Mouse (Mus musculus) forebrain, postnatal 0 days (tissue): ENCODE results near the gene Ccdc3. TPM values are rescaled to one million over a fixed set of nuclear protein-coding genes. Genes with fewer than 3 reads are reported as not detected.

Source experiments
- ATAC-seq: fragments of 200-750 bp; cut with Nextera tagmentation; 2 replicates; pipeline ENCODE4 v1.8.0; 2017; ENCODE audit warnings: mild to moderate bottlenecking, moderate library complexity
- DNase-seq: peaks from one replicate; pipeline ENCODE4 v3.0.0-alpha.2; 2015
- H3K27ac ChIP-seq: fragments of 300-500 bp; sonication (generic); 2 replicates; pipeline ENCODE4 v1.5.1; 2014; ENCODE audit warnings: low read depth, mild to moderate bottlenecking, antibody characterized with exemption, low read length, moderate library complexity, mixed read lengths
- H3K27me3 ChIP-seq: fragments of 300-500 bp; sonication (generic); 2 replicates; pipeline ENCODE4 v1.6.1; 2014; ENCODE audit warnings: mild to moderate bottlenecking, low read length, mixed read lengths; ENCODE audit not compliant: insufficient read depth
- H3K36me3 ChIP-seq: fragments of 300-500 bp; sonication (generic); 2 replicates; pipeline ENCODE4 v1.6.1; 2014; ENCODE audit warnings: mild to moderate bottlenecking, moderate library complexity; ENCODE audit not compliant: insufficient read depth
- H3K4me1 ChIP-seq: fragments of 300-500 bp; sonication (generic); 2 replicates; pipeline ENCODE4 v1.6.1; 2014; ENCODE audit warnings: antibody characterized with exemption; ENCODE audit not compliant: insufficient read depth
- H3K4me2 ChIP-seq: fragments of 300-500 bp; sonication (generic); 2 replicates; pipeline ENCODE4 v1.6.1; 2014; ENCODE audit warnings: low read depth, mild to moderate bottlenecking, moderate library complexity
- H3K4me3 ChIP-seq: fragments of 300-500 bp; sonication (generic); 2 replicates; pipeline ENCODE4 v1.5.1; 2014; ENCODE audit warnings: low read depth, low read length, mixed read lengths
- H3K9ac ChIP-seq: fragments of 300-500 bp; sonication (generic); 2 replicates; pipeline ENCODE4 v1.6.1; 2014; ENCODE audit warnings: mild to moderate bottlenecking
- H3K9me3 ChIP-seq: fragments of 300-500 bp; sonication (generic); 2 replicates; pipeline ENCODE4 v1.6.1; 2016; ENCODE audit warnings: low read length
- CTCF ChIP-seq: sonication (generic); IDR thresholded peaks from 2 replicates; pipeline ENCODE4 v1.5.1; 2016; ENCODE audit warnings: antibody characterized with exemption, control low read depth, low read depth
- WGBS: fragments of 180-500 bp; shearing (Covaris S2); extraction: QIAGEN DNeasy Blood & Tissue Kit; methylation state at CpG from one replicate; pipeline ENCODE4 v1.1.7; 2014; 5-methylcytosine and 5-hydroxymethylcytosine counted together
- polyA plus RNA-seq: library from polyadenylated mRNA; unstranded; fragments of >200 nt; fragmentation: Nextera tagmentation; extraction: Ambion mirVana; gene quantifications from 2 replicates; pipeline ENCODE4 v1.2.1, GENCODE M21; 2015
- total RNA-seq: library from RNA; depleted of rRNA; stranded (reverse); fragments of >200 nt; gene quantifications from 2 replicates; pipeline ENCODE4 v1.2.3, GENCODE M21; 2014

Ccdc3 gene
- total and polyA plus RNA-seq, 2 experiments from 2014 or later: 4.7 to 9.2 TPM

DNA sequence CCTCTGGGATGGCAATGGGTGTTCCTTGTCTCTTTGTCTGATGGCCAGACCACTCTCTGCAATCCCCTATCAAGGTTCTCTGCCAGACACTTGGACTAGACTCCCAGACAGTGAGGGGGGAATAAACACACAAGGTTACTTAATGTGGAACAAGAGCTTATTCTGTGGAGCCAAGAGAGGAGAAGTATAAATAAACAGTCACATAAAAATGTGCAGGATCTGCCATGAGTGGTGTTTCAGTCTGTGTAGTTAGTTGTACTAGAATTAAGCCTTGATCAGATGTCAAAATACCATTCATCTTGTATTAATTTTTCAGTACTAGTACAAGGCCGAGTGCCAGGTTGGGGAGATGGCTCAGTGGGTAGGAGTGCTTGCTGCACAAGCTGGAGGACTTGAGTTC lies 34.7 kb upstream of the Ccdc3 start:
- no peaks in the 10 kb centered on the region for H3K36me3 ChIP-seq
- H3K27ac ChIP-seq: no peak overlapping the region
- WGBS: 61% methylated on average over 1 of the region's 1 CpGs
- H3K9ac ChIP-seq: no peak overlapping the region
- no peak overlapping the region for H3K4me3 ChIP-seq
- H3K9me3 ChIP-seq: peaks cover 11% of the 10 kb centered on the region; the same call in 1 of the 2 replicates
- TF ChIP-seq CTCF: no peak
- H3K4me1 ChIP-seq: peaks cover 13% of the 10 kb centered on the region
- H3K27me3 ChIP-seq: no peaks in the 10 kb centered on the region
- DNase-seq (no peak), ATAC-seq (no peak)
- H3K4me2 ChIP-seq: no peak overlapping the region

DNA sequence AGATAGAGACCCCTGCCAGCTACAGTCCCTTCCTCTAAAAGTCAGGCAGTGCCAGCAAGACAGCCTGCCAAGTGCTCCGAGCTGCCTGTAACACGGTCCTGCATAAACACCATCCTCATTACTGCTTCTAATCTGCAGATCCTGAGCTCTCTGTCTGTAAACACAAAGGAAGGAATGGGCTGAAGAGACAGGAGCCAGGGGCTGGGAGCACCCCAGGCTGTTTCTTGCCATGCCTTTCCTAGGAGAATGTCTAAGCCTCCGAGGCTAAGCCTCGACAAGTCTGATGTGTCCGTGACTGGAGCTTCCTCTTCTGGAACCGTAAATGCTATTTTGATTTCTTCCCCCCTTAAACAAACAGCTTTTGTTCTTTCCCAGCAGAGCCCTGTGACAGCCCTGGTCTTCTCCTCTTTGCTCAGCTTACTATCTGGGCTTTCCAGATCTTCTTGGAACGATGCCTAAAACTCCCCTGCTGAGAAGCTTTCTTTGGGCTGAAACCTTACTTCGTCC lies 24.7 kb upstream of the Ccdc3 start:
- TF ChIP-seq CTCF: no peak
- H3K4me2 ChIP-seq: no peak overlapping the region
- no peak overlapping the region for H3K9ac ChIP-seq
- ATAC-seq (peak; percentile 75), DNase-seq (no peak)
- no peak overlapping the region for H3K4me3 ChIP-seq
- H3K27ac ChIP-seq: peak overlapping the region; percentile 46
- H3K36me3 ChIP-seq: no peaks in the 10 kb centered on the region
- WGBS: 12% methylated on average over 8 of the region's 8 CpGs
- H3K27me3 ChIP-seq: no peaks in the 10 kb centered on the region
- H3K4me1 ChIP-seq: peaks cover 15% of the 10 kb centered on the region
- no peaks in the 10 kb centered on the region for H3K9me3 ChIP-seq

DNA sequence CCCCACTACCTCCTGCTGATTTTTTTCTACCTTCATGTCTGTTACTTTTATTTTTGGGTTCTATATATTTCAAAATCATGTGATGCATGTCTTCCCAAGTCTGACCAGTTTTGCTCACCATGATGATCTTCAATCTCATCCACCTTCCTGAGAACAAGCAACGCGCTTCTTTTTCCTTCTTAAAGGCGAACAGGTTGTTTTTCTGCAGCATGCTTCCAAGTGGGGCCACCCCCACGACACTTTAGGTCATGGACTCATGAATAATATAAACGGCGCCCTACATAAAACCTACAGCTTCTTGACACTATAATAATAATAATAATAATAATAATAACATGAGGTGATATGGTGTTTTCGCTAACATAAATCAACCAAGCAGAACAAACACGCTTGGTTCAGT lies 23.2 kb upstream of the Ccdc3 start:
- H3K9me3 ChIP-seq: no peaks in the 10 kb centered on the region
- no peak overlapping the region for H3K27ac ChIP-seq
- no peak overlapping the region for H3K9ac ChIP-seq
- no peak for DNase-seq
- no peak overlapping the region for H3K4me3 ChIP-seq
- ATAC-seq: no peak
- no peak for TF ChIP-seq CTCF
- no peak overlapping the region for H3K4me2 ChIP-seq
- 93% methylated on average over 8 of the region's 8 CpGs for WGBS
- no peaks in the 10 kb centered on the region for H3K27me3 ChIP-seq
- H3K4me1 ChIP-seq: peaks cover 15% of the 10 kb centered on the region
- no peaks in the 10 kb centered on the region for H3K36me3 ChIP-seq

DNA sequence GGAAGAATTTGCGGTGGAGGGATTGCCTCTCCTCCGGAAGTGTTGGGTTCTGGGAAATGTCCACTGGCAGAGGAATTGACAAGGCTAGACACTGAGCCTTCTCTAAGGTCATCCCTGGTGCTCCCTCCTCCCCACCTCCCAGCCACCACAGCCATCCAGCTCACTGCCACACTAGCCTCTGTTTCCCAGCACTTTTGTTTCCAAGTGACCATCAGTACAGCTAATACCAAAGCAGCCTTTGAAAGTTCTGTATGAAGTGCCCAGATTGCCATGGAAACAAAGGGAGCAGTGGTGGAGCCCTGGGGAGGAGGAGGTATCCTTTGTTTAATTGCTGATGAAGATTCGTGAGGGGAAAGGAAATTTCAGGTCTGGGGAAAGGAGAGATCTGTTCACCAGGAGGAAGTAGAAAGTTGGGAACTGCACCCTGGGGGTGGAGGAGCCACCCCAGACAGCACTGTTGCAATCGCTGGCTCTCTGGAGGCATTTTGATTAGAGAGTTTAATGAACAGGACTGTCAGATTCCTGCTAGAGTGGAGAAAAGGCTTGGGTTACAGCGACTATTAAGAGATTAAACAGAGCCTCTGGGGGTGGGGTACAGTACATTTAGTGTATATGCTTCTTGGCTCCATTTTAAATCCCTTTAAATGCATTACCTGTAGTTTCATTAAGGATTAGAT lies 20.6 kb upstream of the Ccdc3 start:
- Histone ChIP-seq H3K27ac (peak overlapping the region; percentile 9; the same call in 1 of the 2 replicates), H3K4me1 (peaks cover 15% of the 10 kb centered on the region), H3K9me3 (no peaks in the 10 kb centered on the region), H3K36me3 (no peaks in the 10 kb centered on the region), H3K4me3 (no peak overlapping the region), H3K27me3 (no peaks in the 10 kb centered on the region), H3K4me2 (no peak overlapping the region), H3K9ac (no peak overlapping the region)
- peak; percentile 85 for ATAC-seq
- TF ChIP-seq CTCF: no peak
- WGBS: 12% methylated on average over 5 of the region's 5 CpGs
- DNase-seq: no peak

DNA sequence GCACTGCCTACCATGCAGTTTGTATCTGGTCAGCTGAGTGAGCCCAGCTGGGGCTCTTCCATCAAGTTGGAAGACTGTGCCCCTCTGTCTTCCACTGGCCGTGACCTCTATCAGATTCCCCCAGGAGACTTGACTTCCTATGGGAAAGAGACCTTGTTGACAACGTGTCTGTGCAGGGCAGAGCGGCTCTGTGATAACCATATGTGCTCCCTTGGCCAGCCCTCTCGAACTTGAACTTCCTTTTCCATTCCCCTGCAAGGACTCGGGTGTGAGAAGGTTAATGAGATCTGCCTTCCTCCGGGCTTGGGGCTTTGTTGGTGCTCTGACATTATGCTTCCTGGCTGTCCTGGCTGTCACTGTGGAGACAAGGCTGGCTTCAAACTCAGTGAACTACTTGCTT lies 12.1 kb upstream of the Ccdc3 start:
- no peak overlapping the region for H3K27ac ChIP-seq
- 32% methylated on average over 6 of the region's 6 CpGs for WGBS
- no peak overlapping the region for H3K4me2 ChIP-seq
- H3K36me3 ChIP-seq: no peaks in the 10 kb centered on the region
- no peaks in the 10 kb centered on the region for H3K27me3 ChIP-seq
- H3K4me1 ChIP-seq: peaks cover 3% of the 10 kb centered on the region; the same call in 1 of the 2 replicates
- DNase-seq (no peak), ATAC-seq (peak; percentile 44; the same call in 1 of the 2 replicates)
- no peaks in the 10 kb centered on the region for H3K9me3 ChIP-seq
- no peak overlapping the region for H3K4me3 ChIP-seq
- TF ChIP-seq CTCF: no peak
- no peak overlapping the region for H3K9ac ChIP-seq

DNA sequence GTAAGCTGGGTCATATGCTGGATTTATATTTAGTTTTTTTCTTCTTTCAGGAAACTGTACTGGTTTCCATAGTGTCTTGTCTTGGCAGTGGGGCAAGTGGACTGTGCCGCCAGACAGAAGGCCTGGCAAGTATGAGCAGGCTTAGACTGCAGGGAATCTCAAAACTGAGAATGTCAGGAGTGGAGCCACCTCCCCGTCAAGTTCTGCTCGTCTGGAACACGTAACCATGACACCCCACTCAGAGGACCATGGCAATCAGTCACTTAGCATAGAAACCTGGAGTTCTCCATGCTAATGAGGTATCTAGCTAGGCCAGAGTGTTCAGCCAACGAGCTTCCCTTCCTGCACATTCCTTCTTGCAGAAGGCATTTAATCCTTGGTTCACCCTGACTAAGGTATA lies 10.2 kb upstream of the Ccdc3 start:
- Histone ChIP-seq H3K36me3 (no peaks in the 10 kb centered on the region), H3K4me2 (no peak overlapping the region), H3K27me3 (no peaks in the 10 kb centered on the region), H3K27ac (no peak overlapping the region), H3K4me1 (peaks cover 3% of the 10 kb centered on the region; the same call in 1 of the 2 replicates), H3K4me3 (no peak overlapping the region), H3K9ac (no peak overlapping the region), H3K9me3 (no peaks in the 10 kb centered on the region)
- DNase-seq (peak; percentile 36), ATAC-seq (peak; percentile 90)
- no peak for TF ChIP-seq CTCF
- 35% methylated on average over 5 of the region's 5 CpGs for WGBS

DNA sequence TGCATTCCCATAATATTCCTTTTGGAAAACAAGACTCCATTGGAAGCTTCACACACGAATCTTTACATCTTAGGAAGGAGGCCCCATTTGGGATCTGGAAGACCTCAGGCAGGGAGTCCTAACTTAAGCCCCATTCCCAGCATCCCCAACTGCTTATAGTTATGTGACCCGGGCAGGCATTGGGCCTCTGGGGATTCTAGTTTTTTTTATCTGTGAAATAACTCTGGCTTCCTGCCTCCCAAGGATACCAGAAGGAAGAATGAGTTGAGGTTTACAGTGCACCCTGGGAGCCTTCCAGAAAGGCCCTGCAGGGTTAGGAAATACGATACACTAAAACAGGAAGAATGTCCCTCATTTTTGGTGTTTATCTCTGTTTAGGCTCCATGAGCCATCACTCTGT lies 8.5 kb upstream of the Ccdc3 start:
- H3K4me1 ChIP-seq: peaks cover 3% of the 10 kb centered on the region; the same call in 1 of the 2 replicates
- no peaks in the 10 kb centered on the region for H3K9me3 ChIP-seq
- H3K9ac ChIP-seq: no peak overlapping the region
- no peak overlapping the region for H3K4me2 ChIP-seq
- no peak overlapping the region for H3K4me3 ChIP-seq
- no peak for TF ChIP-seq CTCF
- no peaks in the 10 kb centered on the region for H3K36me3 ChIP-seq
- WGBS: 66% methylated on average over 3 of the region's 3 CpGs
- DNase-seq (no peak), ATAC-seq (no peak)
- no peaks in the 10 kb centered on the region for H3K27me3 ChIP-seq
- no peak overlapping the region for H3K27ac ChIP-seq
